Mouse (Mus musculus) spleen, adult 2 months (tissue): ENCODE measurements at regions not wholly inside any gene's neighbourhood (a gene's known extent, or its start where the extent isn't known, plus 50 kb on each side); places are given as distances from the start of the nearest gene placed in this dataset.

Experiments used
- CTCF ChIP-seq: fragments of 200-500 bp; IDR thresholded peaks from 2 replicates; pipeline ENCODE4 v1.5.1; 2011; ENCODE audit warnings: mild to moderate bottlenecking, inconsistent platforms; ENCODE audit not compliant: insufficient read depth, insufficient read length, insufficient replicate concordance; ENCODE audit errors: extremely low read depth
- POLR2A ChIP-seq: fragments of 200-500 bp; IDR thresholded peaks from 2 replicates; pipeline ENCODE4 v1.6.1; 2011; ENCODE audit warnings: low read depth, low read length, inconsistent platforms

- TF ChIP-seq POLR2A (no peak), CTCF (no peak)
Measured at GRCm38 (mm10) chr6:24373161-24373560, 141.7 kb downstream of the Iqub start.
